Mouse (Mus musculus): ENCODE measurements around the gene Ddx21. TPM values are rescaled to one million over a fixed set of nuclear protein-coding genes. Genes with fewer than 3 reads are reported as not detected.

Gene Ddx21
- polyA plus RNA-seq (2011; ENCODE audit: insufficient read depth, insufficient read length, low read depth, missing spikeins) = 170 and 179 TPM in 2 replicates

DNA sequence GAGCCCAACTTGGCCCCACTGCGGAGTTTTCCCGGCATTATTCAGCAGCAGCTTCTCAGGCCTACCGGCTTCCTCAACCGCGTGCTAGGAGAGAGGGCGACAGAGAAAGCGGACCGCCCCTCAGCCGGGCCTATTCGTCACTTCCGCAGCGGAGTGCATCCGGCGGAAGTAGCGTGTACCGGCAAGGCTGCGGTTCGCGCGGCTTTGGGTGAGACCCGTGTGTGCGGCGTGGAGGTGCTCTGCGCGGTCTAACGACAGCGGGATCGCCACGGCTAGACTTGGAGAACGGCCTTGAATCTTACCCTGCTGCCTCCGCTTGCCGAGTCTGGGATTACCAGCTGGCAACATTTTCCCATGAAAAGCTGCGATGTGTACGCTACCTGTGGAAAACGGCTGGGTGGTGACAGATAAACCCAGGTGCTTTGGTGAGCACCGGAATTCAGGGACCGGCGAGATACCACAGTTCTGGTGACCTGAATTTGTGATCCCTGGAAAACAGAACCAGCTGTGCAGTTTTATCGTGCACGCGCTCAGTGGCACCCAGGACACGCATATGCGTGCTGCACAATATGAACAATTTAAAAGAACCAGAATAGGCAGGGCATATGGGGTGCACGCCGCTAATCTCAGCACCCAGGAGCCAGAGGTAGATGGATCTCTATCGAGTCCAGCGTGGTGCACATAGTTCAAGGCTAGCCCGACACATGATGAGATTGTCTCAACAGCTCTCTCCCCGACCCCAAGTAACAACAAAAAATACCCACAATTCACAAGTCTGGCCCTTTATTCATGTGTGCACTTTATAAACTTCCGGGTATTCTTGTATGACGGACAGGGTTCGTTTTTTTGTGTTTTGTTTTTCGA is at the start of gene Ddx21:
Gene Ddx21 (minus strand): TSS at position 105 of the 864 bp plus-strand sequence.
- H3K27me3 ChIP-seq (ENCODE audit: control insufficient read depth, insufficient read depth, low read length, poor library complexity, severe bottlenecking) = no peaks in the 10 kb centered on the region
- H3K4me3 ChIP-seq (ENCODE audit: low read depth, low read length) = peak within 1 kb of the TSS; percentile 93
- H3K36me3 ChIP-seq (ENCODE audit: control insufficient read depth, insufficient read depth, low read length, poor library complexity, severe bottlenecking) = peaks cover 15% of the 10 kb centered on the region
- H3K9me3 ChIP-seq (replicated peaks; ENCODE audit: control insufficient read depth, insufficient read depth, low read length, poor library complexity, severe bottlenecking) = no peaks in the 10 kb centered on the region
- peak within 1 kb of the TSS; percentile 28 for H3K27ac ChIP-seq (ENCODE audit: insufficient read depth, low read length)
- no peak for TF ChIP-seq CTCF (IDR thresholded peaks at IDR 0.05; ENCODE audit: low read depth, low read length)
- TF ChIP-seq POLR2A (IDR thresholded peaks at IDR 0.05; ENCODE audit: insufficient read depth, low read length) = peak; percentile 89
- 0 out of 2 replicates have a peak, but pooled peaks have one; percentile 52 for TF ChIP-seq EP300 (IDR thresholded peaks at IDR 0.05; ENCODE audit: insufficient read depth, low read depth, low read length)
- H3K9ac ChIP-seq (ENCODE audit: low read depth, poor library complexity, severe bottlenecking) = peak within 1 kb of the TSS; percentile 90
- peaks cover 3% of the 10 kb centered on the region for H3K4me1 ChIP-seq (ENCODE audit: control insufficient read depth, insufficient read depth, low read length)

DNA sequence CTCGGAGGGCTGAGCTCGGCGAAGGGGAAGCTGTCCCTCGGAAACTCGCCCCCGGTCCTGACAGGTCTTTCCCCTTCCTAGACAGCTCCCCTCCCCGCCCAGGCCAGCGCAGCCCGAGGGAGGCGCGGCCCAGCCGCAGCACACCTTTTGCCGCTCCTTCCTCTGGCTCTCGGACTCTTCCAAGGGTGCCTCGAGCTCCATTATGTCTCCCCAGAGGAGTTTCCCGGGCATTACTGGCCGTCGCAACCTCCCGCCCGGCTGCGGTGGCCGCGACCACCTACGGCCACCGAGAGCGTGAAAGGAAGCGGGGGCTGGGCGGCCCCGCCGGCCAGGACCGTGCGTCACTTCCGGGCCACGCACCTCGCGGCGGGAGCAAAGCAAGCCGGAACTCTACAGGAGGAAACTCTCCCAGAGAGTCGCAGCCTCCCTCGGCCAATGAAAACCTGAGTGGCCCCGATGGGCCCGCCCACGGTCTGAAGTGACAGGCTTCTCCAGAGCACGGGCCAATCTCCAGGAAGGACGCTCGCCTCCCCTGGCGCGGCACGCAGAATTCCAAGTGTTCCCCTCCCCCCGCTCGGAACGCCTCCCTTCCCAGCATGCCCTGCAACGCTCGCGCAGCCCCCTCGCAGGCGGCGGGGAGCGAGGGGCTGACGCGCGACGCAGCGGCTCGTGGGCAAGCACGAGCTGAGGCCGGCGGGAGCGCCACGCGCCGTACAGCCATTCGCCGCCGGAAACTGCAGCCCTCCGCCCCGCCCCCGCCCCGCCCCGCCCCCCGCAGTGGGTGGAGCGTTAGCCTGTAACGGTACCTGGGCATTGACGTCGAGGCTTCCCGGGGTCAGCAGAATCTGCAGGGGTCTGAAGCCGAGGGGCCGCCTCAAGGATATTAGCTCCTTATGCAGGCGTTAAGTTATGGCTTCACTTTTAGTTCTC is 49.1 kb upstream of the Ddx21 start, which contains the start of gene Ddx50:
Gene Ddx50 (minus strand): TSS at position 338 of the 930 bp plus-strand sequence.
- Histone ChIP-seq H3K4me3 (ENCODE audit: low read depth, low read length) (peak within 1 kb of the TSS; percentile 75), H3K27me3 (ENCODE audit: control insufficient read depth, insufficient read depth, low read length, poor library complexity, severe bottlenecking) (no peaks in the 10 kb centered on the region), H3K9ac (ENCODE audit: low read depth, poor library complexity, severe bottlenecking) (peak within 1 kb of the TSS; percentile 69), H3K36me3 (ENCODE audit: control insufficient read depth, insufficient read depth, low read length, poor library complexity, severe bottlenecking) (peaks cover 6% of the 10 kb centered on the region), H3K27ac (ENCODE audit: insufficient read depth, low read length) (peak within 1 kb of the TSS; percentile 19; the same call in 1 of the 2 replicates), H3K9me3 (replicated peaks; ENCODE audit: control insufficient read depth, insufficient read depth, low read length, poor library complexity, severe bottlenecking) (no peaks in the 10 kb centered on the region), H3K4me1 (ENCODE audit: control insufficient read depth, insufficient read depth, low read length) (no peaks in the 10 kb centered on the region)
- TF ChIP-seq CTCF (IDR thresholded peaks at IDR 0.05; ENCODE audit: low read depth, low read length) (no peak), EP300 (IDR thresholded peaks at IDR 0.05; ENCODE audit: insufficient read depth, low read depth, low read length) (0 out of 2 replicates have a peak, but pooled peaks have one; percentile 39), POLR2A (IDR thresholded peaks at IDR 0.05; ENCODE audit: insufficient read depth, low read length) (no peak)

DNA sequence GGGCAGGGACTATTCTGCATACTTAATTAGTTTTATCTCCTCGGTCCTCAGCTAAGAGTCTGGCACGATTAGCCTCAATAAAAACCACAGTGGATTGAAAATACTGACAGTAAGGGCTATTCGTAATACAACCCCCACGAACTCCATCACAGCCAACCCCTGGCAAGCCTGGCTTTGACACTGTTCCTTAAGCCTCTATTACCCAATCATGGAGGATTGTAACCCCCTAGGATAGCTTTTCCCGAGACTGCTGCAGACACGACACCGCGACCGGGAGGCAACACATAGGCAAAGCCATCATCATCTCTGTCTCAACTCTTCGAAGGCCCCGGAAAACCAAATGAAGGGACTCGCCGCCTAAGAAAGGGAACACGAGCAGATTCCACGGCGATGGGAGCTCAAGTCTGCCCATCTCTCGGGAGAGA is 48.3 kb upstream of the Ddx21 start:
- Histone ChIP-seq H3K4me3 (ENCODE audit: low read depth, low read length) (peak overlapping the region; percentile 68), H3K36me3 (ENCODE audit: control insufficient read depth, insufficient read depth, low read length, poor library complexity, severe bottlenecking) (peaks cover 9% of the 10 kb centered on the region), H3K27ac (ENCODE audit: insufficient read depth, low read length) (no peak overlapping the region), H3K4me1 (ENCODE audit: control insufficient read depth, insufficient read depth, low read length) (no peaks in the 10 kb centered on the region), H3K9me3 (replicated peaks; ENCODE audit: control insufficient read depth, insufficient read depth, low read length, poor library complexity, severe bottlenecking) (no peaks in the 10 kb centered on the region), H3K27me3 (ENCODE audit: control insufficient read depth, insufficient read depth, low read length, poor library complexity, severe bottlenecking) (no peaks in the 10 kb centered on the region), H3K9ac (ENCODE audit: low read depth, poor library complexity, severe bottlenecking) (peak overlapping the region; percentile 69)
- TF ChIP-seq CTCF (IDR thresholded peaks at IDR 0.05; ENCODE audit: low read depth, low read length) = no peak
- TF ChIP-seq POLR2A (IDR thresholded peaks at IDR 0.05; ENCODE audit: insufficient read depth, low read length) = no peak
- TF ChIP-seq EP300 (IDR thresholded peaks at IDR 0.05; ENCODE audit: insufficient read depth, low read depth, low read length) = no peak

DNA sequence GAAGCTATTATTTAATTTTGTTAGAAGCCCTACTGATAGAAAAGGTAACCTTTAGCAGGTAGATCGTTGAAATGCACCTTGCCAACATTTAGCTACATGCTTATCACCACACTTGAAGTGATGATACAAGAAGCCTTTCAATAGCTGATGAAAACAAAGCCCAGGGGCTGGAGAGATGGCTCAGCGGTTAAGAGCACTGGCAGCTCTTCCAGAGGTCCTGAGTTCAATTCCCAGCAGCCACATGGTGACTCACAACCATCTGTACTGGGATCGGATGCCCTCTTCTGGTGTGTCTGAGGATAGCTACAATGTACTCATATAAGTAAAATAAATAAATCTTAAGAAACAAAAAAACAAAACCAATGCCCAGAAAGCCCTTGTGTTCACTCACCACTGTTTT is 2.1 kb upstream of the Ddx21 start:
- TF ChIP-seq CTCF (IDR thresholded peaks at IDR 0.05; ENCODE audit: low read depth, low read length) (no peak), POLR2A (IDR thresholded peaks at IDR 0.05; ENCODE audit: insufficient read depth, low read length) (no peak), EP300 (IDR thresholded peaks at IDR 0.05; ENCODE audit: insufficient read depth, low read depth, low read length) (no peak)
- Histone ChIP-seq H3K27ac (ENCODE audit: insufficient read depth, low read length) (no peak overlapping the region), H3K36me3 (ENCODE audit: control insufficient read depth, insufficient read depth, low read length, poor library complexity, severe bottlenecking) (peaks cover under 1% of the 10 kb centered on the region; the same call in 1 of the 2 replicates), H3K4me3 (ENCODE audit: low read depth, low read length) (no peak overlapping the region), H3K4me1 (ENCODE audit: control insufficient read depth, insufficient read depth, low read length) (peaks cover 2% of the 10 kb centered on the region), H3K27me3 (ENCODE audit: control insufficient read depth, insufficient read depth, low read length, poor library complexity, severe bottlenecking) (no peaks in the 10 kb centered on the region), H3K9me3 (replicated peaks; ENCODE audit: control insufficient read depth, insufficient read depth, low read length, poor library complexity, severe bottlenecking) (peaks cover 4% of the 10 kb centered on the region; the same call in 1 of the 2 replicates), H3K9ac (ENCODE audit: low read depth, poor library complexity, severe bottlenecking) (no peak overlapping the region)

DNA sequence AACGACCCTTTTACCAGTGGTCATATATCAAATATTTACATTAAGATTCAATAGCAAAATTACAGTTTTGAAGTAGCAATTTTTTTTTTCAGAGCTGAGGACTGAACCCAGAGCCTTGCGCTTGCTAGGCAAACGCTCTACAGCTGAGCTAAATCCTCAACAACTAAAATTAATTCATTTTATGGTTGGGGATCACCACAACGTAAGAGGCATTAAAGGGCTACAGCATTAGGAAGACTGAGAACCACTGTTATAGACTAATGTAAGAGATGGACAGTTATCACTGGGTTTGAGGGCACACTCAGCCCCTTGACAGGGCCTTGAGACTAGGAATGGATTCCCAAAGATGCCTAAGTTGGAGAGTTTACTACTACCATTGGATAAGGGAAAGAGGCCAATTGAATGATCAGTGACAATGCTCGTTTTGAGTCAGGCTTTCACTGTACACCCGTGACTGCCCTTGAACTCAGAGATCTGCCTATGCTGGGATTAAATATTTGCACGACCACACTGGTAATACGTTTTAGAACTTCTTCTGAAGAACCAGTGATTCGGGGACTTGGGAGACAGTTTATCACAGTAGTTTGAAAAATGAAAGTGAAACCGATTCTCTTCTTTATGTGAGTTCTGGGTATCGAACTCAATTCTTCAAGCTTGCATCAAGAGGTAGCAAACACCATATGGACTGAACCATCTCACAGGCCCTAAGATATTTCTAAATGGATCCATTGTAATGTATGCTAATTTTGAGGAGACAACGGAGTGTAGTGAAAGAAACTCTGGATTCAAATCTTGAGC is 1.4 kb upstream of the Ddx21 start:
- peaks cover 3% of the 10 kb centered on the region for H3K4me1 ChIP-seq (ENCODE audit: control insufficient read depth, insufficient read depth, low read length)
- H3K9ac ChIP-seq (ENCODE audit: low read depth, poor library complexity, severe bottlenecking) = peak overlapping the region; percentile 90
- H3K27me3 ChIP-seq (ENCODE audit: control insufficient read depth, insufficient read depth, low read length, poor library complexity, severe bottlenecking) = no peaks in the 10 kb centered on the region
- peak overlapping the region; percentile 24 for H3K27ac ChIP-seq (ENCODE audit: insufficient read depth, low read length)
- H3K36me3 ChIP-seq (ENCODE audit: control insufficient read depth, insufficient read depth, low read length, poor library complexity, severe bottlenecking) = peaks cover 5% of the 10 kb centered on the region
- TF ChIP-seq EP300 (IDR thresholded peaks at IDR 0.05; ENCODE audit: insufficient read depth, low read depth, low read length) (no peak), CTCF (IDR thresholded peaks at IDR 0.05; ENCODE audit: low read depth, low read length) (no peak), POLR2A (IDR thresholded peaks at IDR 0.05; ENCODE audit: insufficient read depth, low read length) (no peak)
- no peak overlapping the region for H3K4me3 ChIP-seq (ENCODE audit: low read depth, low read length)
- H3K9me3 ChIP-seq (replicated peaks; ENCODE audit: control insufficient read depth, insufficient read depth, low read length, poor library complexity, severe bottlenecking) = peaks cover 3% of the 10 kb centered on the region; the same call in 1 of the 2 replicates
